Mouse (Mus musculus) midbrain, postnatal 0 days (tissue): ENCODE data around the gene Sema6b. TPM values are rescaled to one million over a fixed set of nuclear protein-coding genes. Genes with fewer than 3 reads are reported as not detected.

Source experiments
- ATAC-seq: fragments of 200-750 bp; cut with Nextera tagmentation; 2 replicates; pipeline ENCODE4 v1.8.0; 2017; ENCODE audit warnings: moderate number of reproducible peaks, mild to moderate bottlenecking, moderate TSS enrichment, moderate library complexity; ENCODE audit not compliant: low FRiP score
- DNase-seq: peaks from one replicate; pipeline ENCODE4 v3.0.0-alpha.2; 2015; ENCODE audit warnings: low spot score
- H3K27ac ChIP-seq: fragments of 300-500 bp; sonication (generic); 2 replicates; pipeline ENCODE4 v1.5.1; 2014; ENCODE audit warnings: low read depth, mild to moderate bottlenecking, low read length, mixed read lengths
- H3K27me3 ChIP-seq: fragments of 300-500 bp; sonication (generic); 2 replicates; pipeline ENCODE4 v1.6.1; 2014; ENCODE audit warnings: low read length, control low read depth, mixed read lengths; ENCODE audit not compliant: insufficient read depth
- H3K36me3 ChIP-seq: fragments of 300-500 bp; sonication (generic); 2 replicates; pipeline ENCODE4 v1.6.1; 2014; ENCODE audit warnings: low read length, control low read depth, mixed read lengths; ENCODE audit not compliant: insufficient read depth
- H3K4me1 ChIP-seq: fragments of 300-500 bp; sonication (generic); 2 replicates; pipeline ENCODE4 v1.6.1; 2014; ENCODE audit warnings: mild to moderate bottlenecking, control low read depth, antibody characterized with exemption, low read length, mixed read lengths; ENCODE audit not compliant: insufficient read depth
- H3K4me2 ChIP-seq: fragments of 300-500 bp; sonication (generic); 2 replicates; pipeline ENCODE4 v1.6.1; 2014; ENCODE audit warnings: low read depth, mild to moderate bottlenecking, low read length, mixed read lengths; ENCODE audit not compliant: poor library complexity, severe bottlenecking
- H3K4me3 ChIP-seq: fragments of 300-500 bp; sonication (generic); 2 replicates; pipeline ENCODE4 v1.5.1; 2014; ENCODE audit warnings: low read depth, mild to moderate bottlenecking, low read length, moderate library complexity
- H3K9ac ChIP-seq: fragments of 300-500 bp; sonication (generic); replicated peaks from 2 replicates; pipeline ENCODE4 v1.6.1; 2014; ENCODE audit warnings: mild to moderate bottlenecking, low read length, moderate library complexity, mixed read lengths; ENCODE audit not compliant: poor library complexity, severe bottlenecking
- H3K9me3 ChIP-seq: fragments of 300-500 bp; sonication (generic); 2 replicates; pipeline ENCODE4 v1.6.1; 2016; ENCODE audit warnings: low read length, control low read depth
- CTCF ChIP-seq: IDR thresholded peaks from 2 replicates; pipeline ENCODE4 v1.5.1; 2016; ENCODE audit warnings: antibody characterized with exemption, mild to moderate bottlenecking
- WGBS: fragments of 180-500 bp; shearing (Covaris S2); extraction: QIAGEN DNeasy Blood & Tissue Kit; methylation state at CpG from one replicate; pipeline ENCODE4 v1.1.7; 2014; 5-methylcytosine and 5-hydroxymethylcytosine counted together
- polyA plus RNA-seq: library from polyadenylated mRNA; unstranded; fragments of >200 nt; fragmentation: Nextera tagmentation; extraction: Ambion mirVana; gene quantifications from 2 replicates; pipeline ENCODE4 v1.2.1, GENCODE M21; 2015
- total RNA-seq: library from RNA; depleted of rRNA; stranded (reverse); fragments of >200 nt; gene quantifications from 2 replicates; pipeline ENCODE4 v1.2.3, GENCODE M21; 2014

The Sema6b gene
- total and polyA plus RNA-seq, 2 experiments from 2014 or later, result 17.4 to 106 TPM

DNA sequence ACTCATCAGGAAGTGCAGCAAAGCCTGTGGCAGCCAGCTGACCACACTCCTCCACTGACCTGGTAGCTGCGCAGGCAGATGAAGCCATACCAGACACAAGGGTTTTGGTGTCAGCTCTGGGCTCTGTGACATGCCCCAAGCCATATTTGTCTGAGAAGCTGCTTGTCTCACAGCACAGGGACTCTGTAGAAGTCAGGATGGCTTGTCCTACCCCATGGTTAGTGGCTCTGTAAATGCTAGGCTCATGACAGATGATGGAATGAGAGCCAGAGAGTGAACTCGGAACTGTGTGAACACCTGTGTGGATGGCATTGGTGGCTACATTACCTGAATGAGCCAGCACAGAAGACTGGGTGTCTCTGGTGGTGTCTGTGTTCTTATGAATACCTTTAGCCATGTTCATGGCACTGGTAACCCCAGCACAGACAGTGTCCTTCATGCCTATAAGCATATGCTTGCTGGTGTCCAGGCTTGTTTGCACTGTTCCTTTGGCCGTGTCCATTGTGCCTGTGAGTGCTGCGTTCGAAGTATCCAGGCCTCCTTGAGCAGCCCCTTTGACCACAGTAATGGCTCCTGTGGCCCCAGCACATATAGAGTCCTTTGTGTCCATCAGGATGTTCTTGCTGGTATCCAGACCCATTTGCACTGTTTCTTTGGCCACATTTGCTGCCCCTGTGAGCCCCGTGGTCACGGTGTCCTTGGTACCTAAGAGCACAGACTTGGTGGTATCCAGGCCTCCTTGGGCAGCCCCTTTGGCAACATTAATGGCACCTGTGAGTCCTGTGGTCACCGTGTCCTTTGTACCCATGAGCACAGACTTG lies 36.5 kb downstream of the Sema6b start:
- H3K9ac ChIP-seq, result no peak overlapping the region
- WGBS, result 95% methylated on average over 8 of the region's 8 CpGs
- H3K27me3 ChIP-seq, result no peaks in the 10 kb centered on the region
- ATAC-seq (no peak), DNase-seq (no peak)
- peaks cover 50% of the 10 kb centered on the region for H3K36me3 ChIP-seq
- no peaks in the 10 kb centered on the region for H3K9me3 ChIP-seq
- H3K27ac ChIP-seq, result no peak overlapping the region
- no peak overlapping the region for H3K4me2 ChIP-seq
- no peak for TF ChIP-seq CTCF
- H3K4me3 ChIP-seq, result no peak overlapping the region
- H3K4me1 ChIP-seq, result no peaks in the 10 kb centered on the region

DNA sequence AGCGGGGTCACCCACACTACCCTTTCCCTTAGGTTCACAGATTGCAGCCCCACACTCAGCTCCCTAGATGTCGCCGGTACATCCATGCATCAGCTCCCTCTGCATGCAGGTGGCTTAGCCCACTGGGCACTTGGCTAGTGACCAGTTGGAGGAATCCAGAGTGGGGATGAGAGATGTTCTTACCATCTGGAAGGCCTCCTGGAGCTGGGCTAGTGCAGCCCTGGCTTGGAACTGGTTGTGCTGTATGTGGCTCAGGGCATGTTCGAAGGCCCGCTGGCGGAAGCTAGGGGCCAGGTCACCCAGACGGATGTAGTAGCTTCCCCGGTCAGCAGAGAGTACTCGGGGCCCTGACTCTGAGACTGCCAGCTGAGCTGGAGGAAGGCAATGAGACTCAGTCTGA lies 37.2 kb downstream of the Sema6b start:
- no peaks in the 10 kb centered on the region for H3K27me3 ChIP-seq
- H3K9ac ChIP-seq, result no peak overlapping the region
- 96% methylated on average over 9 of the region's 9 CpGs for WGBS
- H3K9me3 ChIP-seq, result no peaks in the 10 kb centered on the region
- no peak for DNase-seq
- ATAC-seq, result no peak
- H3K36me3 ChIP-seq, result peaks cover 56% of the 10 kb centered on the region
- no peak overlapping the region for H3K4me3 ChIP-seq
- H3K27ac ChIP-seq, result no peak overlapping the region
- TF ChIP-seq CTCF, result no peak
- H3K4me2 ChIP-seq, result no peak overlapping the region
- H3K4me1 ChIP-seq, result no peaks in the 10 kb centered on the region

DNA sequence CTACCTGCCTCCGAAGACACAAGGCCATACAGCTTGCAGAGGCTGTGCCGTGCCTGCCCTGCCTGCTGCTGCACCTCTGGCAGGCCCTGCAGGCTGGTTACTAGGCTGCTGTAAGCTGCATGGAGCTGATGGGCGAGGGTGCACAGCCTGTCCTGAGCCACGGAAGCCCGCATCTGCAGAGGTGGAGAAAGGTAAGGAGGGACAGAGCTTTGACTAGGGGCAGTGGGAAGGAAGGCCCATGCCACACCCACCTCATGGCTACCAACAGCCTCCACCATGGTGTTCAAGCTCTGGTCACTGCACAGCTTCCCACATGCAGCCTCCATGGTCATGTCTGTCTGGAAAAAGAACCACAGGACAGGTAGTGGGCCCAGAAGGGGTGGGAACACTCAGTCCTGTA lies 38.0 kb downstream of the Sema6b start:
- H3K27ac ChIP-seq, result no peak overlapping the region
- no peak overlapping the region for H3K4me2 ChIP-seq
- no peak for TF ChIP-seq CTCF
- H3K27me3 ChIP-seq, result no peaks in the 10 kb centered on the region
- no peak overlapping the region for H3K9ac ChIP-seq
- ATAC-seq, result no peak
- H3K9me3 ChIP-seq, result no peaks in the 10 kb centered on the region
- no peak overlapping the region for H3K4me3 ChIP-seq
- DNase-seq, result no peak
- no peaks in the 10 kb centered on the region for H3K4me1 ChIP-seq
- WGBS, result 93% methylated on average over 5 of the region's 5 CpGs
- peaks cover 62% of the 10 kb centered on the region for H3K36me3 ChIP-seq

DNA sequence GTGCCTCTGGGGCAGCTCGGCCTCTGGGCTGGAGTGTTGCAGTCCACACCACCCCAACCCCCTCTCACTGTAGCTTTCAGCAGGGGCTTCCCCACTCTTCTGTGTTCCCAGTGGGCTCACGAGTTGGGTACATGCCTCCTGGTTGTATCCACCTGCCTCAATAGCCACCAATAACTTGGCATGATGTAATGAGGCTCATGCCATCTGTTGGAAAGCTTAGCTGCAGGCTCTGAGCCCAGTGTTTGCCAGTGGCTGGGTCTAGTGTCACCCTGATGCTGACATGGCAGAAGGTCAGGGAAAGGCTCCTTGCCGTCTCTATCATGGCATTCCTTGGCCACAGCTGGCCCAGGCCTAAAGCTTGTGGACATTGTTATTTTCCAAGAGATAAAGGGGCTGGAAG lies 39.3 kb downstream of the Sema6b start:
- DNase-seq, result no peak
- H3K27me3 ChIP-seq, result no peaks in the 10 kb centered on the region
- H3K27ac ChIP-seq, result no peak overlapping the region
- no peaks in the 10 kb centered on the region for H3K4me1 ChIP-seq
- no peak for TF ChIP-seq CTCF
- WGBS, result 93% methylated on average over 3 of the region's 3 CpGs
- no peak overlapping the region for H3K4me2 ChIP-seq
- no peak overlapping the region for H3K9ac ChIP-seq
- peaks cover 75% of the 10 kb centered on the region for H3K36me3 ChIP-seq
- no peak overlapping the region for H3K4me3 ChIP-seq
- no peaks in the 10 kb centered on the region for H3K9me3 ChIP-seq
- no peak for ATAC-seq

DNA sequence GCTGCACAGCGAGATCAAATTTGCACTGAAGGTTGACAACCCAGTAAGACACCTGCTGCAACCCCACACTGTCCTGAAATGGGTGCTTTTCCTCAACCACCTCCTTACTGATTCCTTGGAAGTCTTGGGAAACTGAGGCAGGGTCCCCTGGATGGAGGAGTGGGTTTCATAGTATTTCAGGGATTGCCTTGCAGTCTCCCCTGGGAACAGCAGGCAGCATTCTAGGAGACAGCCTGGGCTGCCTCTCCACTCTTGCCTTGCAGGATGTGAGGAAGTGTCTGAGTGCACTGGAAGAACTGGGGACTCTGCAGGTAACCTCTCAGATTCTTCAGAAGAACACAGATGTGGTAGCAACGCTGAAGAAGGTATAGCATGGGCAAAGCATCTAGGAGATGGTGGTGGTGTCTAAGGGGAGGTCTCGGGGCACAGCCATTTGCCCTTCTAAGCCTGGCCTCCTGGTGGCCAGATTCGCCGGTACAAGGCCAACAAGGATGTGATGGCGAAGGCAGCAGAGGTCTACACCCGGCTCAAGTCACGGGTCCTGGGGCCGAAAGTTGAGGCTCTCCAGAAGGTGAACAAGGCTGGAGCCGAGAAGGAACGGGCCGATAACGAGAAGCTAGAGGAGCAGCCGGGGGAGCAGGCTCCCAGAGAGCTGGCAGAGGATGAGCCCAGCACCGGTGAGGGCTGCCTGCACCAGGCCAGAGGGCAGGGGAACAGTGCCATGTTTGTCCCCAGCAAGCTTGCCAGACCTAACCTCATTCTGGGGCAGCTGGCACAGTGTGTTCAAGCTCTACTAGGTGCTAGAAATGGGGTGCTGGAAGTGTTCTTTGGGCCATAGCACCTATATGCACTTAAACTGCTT lies 41.2 kb downstream of the Sema6b start:
- DNase-seq, result no peak
- H3K27me3 ChIP-seq, result no peaks in the 10 kb centered on the region
- 0 out of 2 replicates have a peak, but pooled peaks have one; percentile 22 for TF ChIP-seq CTCF
- H3K27ac ChIP-seq, result no peak overlapping the region
- H3K9ac ChIP-seq, result no peak overlapping the region
- no peak overlapping the region for H3K4me3 ChIP-seq
- no peak for ATAC-seq
- H3K36me3 ChIP-seq, result peaks cover 83% of the 10 kb centered on the region
- H3K4me2 ChIP-seq, result no peak overlapping the region
- WGBS, result 91% methylated on average over 15 of the region's 15 CpGs
- H3K4me1 ChIP-seq, result no peaks in the 10 kb centered on the region
- no peaks in the 10 kb centered on the region for H3K9me3 ChIP-seq

DNA sequence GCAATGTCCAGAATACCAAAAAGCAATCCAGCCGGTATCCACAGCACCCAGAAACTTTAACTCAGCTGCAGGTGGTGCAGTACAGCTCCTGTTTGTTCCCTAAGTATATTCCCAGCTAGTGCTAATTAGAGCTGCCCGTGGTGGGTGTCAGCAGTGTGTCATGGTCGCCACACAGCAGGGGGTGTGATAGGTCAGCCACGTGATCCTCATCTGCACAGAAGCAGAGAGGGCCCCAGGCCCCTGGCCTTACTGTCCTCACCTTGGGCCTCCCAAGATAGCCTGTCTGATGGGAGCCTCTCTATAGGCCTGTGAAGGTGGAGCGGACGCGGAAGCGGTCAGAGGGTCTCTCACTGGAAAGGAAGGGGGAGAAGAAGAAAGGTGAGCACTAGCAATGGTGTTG lies 42.0 kb downstream of the Sema6b start:
- H3K27ac ChIP-seq, result no peak overlapping the region
- no peaks in the 10 kb centered on the region for H3K27me3 ChIP-seq
- no peaks in the 10 kb centered on the region for H3K9me3 ChIP-seq
- TF ChIP-seq CTCF, result no peak
- WGBS, result 93% methylated on average over 8 of the region's 8 CpGs
- peaks cover 76% of the 10 kb centered on the region for H3K36me3 ChIP-seq
- H3K4me1 ChIP-seq, result no peaks in the 10 kb centered on the region
- no peak overlapping the region for H3K4me2 ChIP-seq
- ATAC-seq (no peak), DNase-seq (no peak)
- no peak overlapping the region for H3K9ac ChIP-seq
- H3K4me3 ChIP-seq, result no peak overlapping the region
